Mouse (Mus musculus): ENCODE measurements at regions not wholly inside any gene's neighbourhood (a gene's known extent, or its start where the extent isn't known, plus 50 kb on each side); places are given as distances from the start of the nearest gene placed in this dataset.

GRCm38 (mm10) chr1:125495320-125496083 lies 60.0 kb upstream of the Actr3 start:
- Histone ChIP-seq H3K9me3 (replicated peaks; ENCODE audit: insufficient read depth, low read length) (no peaks in the 10 kb centered on the region), H3K79me2 (ENCODE audit: control insufficient read depth, insufficient read depth, low read length, poor library complexity) (no peaks in the 10 kb centered on the region), H3K27me3 (ENCODE audit: control insufficient read depth in 1 of 2, insufficient read depth in 2 of 2, low read length in 2 of 2) (peaks cover 0 to 1% of the 10 kb centered on the region in 2 experiments; a peak in 1 of 4 replicates), H3K27ac (ENCODE audit: control insufficient read depth, low read depth, low read length) (no peak overlapping the region), H3K9ac (ENCODE audit: control insufficient read depth, low read depth, low read length, poor library complexity, severe bottlenecking) (no peak overlapping the region), H3K36me3 (ENCODE audit: control insufficient read depth in 1 of 2, insufficient read depth in 2 of 2, low read length in 2 of 2) (no peaks in the 10 kb centered on the region), H3K4me3 (ENCODE audit: control insufficient read depth in 1 of 2, insufficient read depth in 1 of 2, low read depth in 2 of 2, low read length in 2 of 2) (no peak overlapping the region), H3K4me1 (ENCODE audit: control insufficient read depth in 1 of 2, insufficient read depth in 2 of 2, low read length in 2 of 2) (no peaks in the 10 kb centered on the region)
- DNase-seq (ENCODE audit: low read depth, low spot score) = peak; percentile 19
- TF ChIP-seq MYB (IDR thresholded peaks at IDR 0.05; ENCODE audit: low read depth, low read length) (no peak), MAX (IDR thresholded peaks at IDR 0.05; ENCODE audit: low read length) (no peak), NRF1 (IDR thresholded peaks at IDR 0.05; ENCODE audit: insufficient read depth, low read depth, low read length, poor library complexity, severe bottlenecking) (no peak), POLR2A (IDR thresholded peaks at IDR 0.05; ENCODE audit: control insufficient read depth in 1 of 2, insufficient read depth in 1 of 2, low read depth in 1 of 2, low read length in 2 of 2, poor library complexity in 1 of 2) (no peak), UBTF (IDR thresholded peaks at IDR 0.05; ENCODE audit: borderline replicate concordance, insufficient read depth, low read depth, low read length) (no peak), CHD1 (IDR thresholded peaks at IDR 0.05; ENCODE audit: low read depth, low read length) (no peak), GATA1 (IDR thresholded peaks at IDR 0.05; ENCODE audit: low read depth, low read length) (no peak), MYC (IDR thresholded peaks at IDR 0.05; ENCODE audit: low read depth, low read length) (no peak), ELF1 (IDR thresholded peaks at IDR 0.05; ENCODE audit: low read depth, low read length) (no peak), E2F4 (IDR thresholded peaks at IDR 0.05; ENCODE audit: borderline replicate concordance, low read depth, low read length) (no peak), POLR2AphosphoS2 (IDR thresholded peaks at IDR 0.05; ENCODE audit: low read length) (no peak), GABPA (IDR thresholded peaks at IDR 0.05; ENCODE audit: low read depth, low read length) (no peak), TAL1 (IDR thresholded peaks at IDR 0.05; ENCODE audit: low read length) (no peak), MAFK (IDR thresholded peaks at IDR 0.05; ENCODE audit: borderline replicate concordance, low read depth, low read length) (no peak), POLR2AphosphoS5 (IDR thresholded peaks at IDR 0.05; ENCODE audit: borderline replicate concordance, low read depth, low read length) (no peak)

GRCm38 (mm10) chr1:125497006-125497405 lies 61.5 kb upstream of the Actr3 start:
- H3K36me3 ChIP-seq (ENCODE audit: control insufficient read depth in 1 of 2, insufficient read depth in 2 of 2, low read length in 2 of 2) = no peaks in the 10 kb centered on the region
- TF ChIP-seq MEF2A (IDR thresholded peaks at IDR 0.05; ENCODE audit: extremely low read depth, insufficient replicate concordance, low read depth, low read length, poor library complexity, severe bottlenecking) = no peak
- TF ChIP-seq CTCF (IDR thresholded peaks at IDR 0.05 in 2 of 3, conservative IDR thresholded peaks at IDR 0.05 in 1 of 3; ENCODE audit: control insufficient read depth in 1 of 3, insufficient read depth in 1 of 3, low read depth in 2 of 3, low read length in 3 of 3, poor library complexity in 1 of 3, severe bottlenecking in 1 of 3) = no peak
- no peak for TF ChIP-seq GABPA (IDR thresholded peaks at IDR 0.05; ENCODE audit: low read depth, low read length)
- H3K4me1 ChIP-seq (ENCODE audit: control insufficient read depth in 1 of 2, insufficient read depth in 2 of 2, low read length in 2 of 2) = no peaks in the 10 kb centered on the region
- H3K27ac ChIP-seq (ENCODE audit: control insufficient read depth, low read depth, low read length) = no peak overlapping the region
- H3K9me3 ChIP-seq (replicated peaks; ENCODE audit: insufficient read depth, low read length) = no peaks in the 10 kb centered on the region
- no peaks in the 10 kb centered on the region for H3K79me2 ChIP-seq (ENCODE audit: control insufficient read depth, insufficient read depth, low read length, poor library complexity)
- no peak overlapping the region for H3K9ac ChIP-seq (ENCODE audit: control insufficient read depth, low read depth, low read length, poor library complexity, severe bottlenecking)
- H3K4me3 ChIP-seq (ENCODE audit: control insufficient read depth in 1 of 2, insufficient read depth in 1 of 2, low read depth in 2 of 2, low read length in 2 of 2) = no peak overlapping the region
- DNase-seq (ENCODE audit: low read depth, low spot score) = no peak
- 0 out of 4 replicates have a peak, but pooled peaks cover 0 to 1% of the 10 kb centered on the region in 2 experiments for H3K27me3 ChIP-seq (ENCODE audit: control insufficient read depth in 1 of 2, insufficient read depth in 2 of 2, low read length in 2 of 2)
